ENCODE assay signal across 12 mouse cellular contexts in genomic region chr13:36582406-36583070, GRCm38 (mm10).
A peak's percentile ranks its signal among the peaks of the same experiment; 100 is the strongest.
DNase-seq lines count a peak whose midpoint lies in the region; ATAC-seq and TF ChIP-seq lines count a peak whose summit lies in the region.
"Had no signal": no experiment of that assay in that cellular context is flagged by ENCODE, and none has a peak within 500 bp of the region (broad histone marks: within the 10 kb centered on the region; RNA-seq: fewer than 3 reads in every experiment).

No protein-coding gene starts in this region.

- H3K9ac ChIP-seq in kidney, embryonic 15.5 days = no peak overlapping the region
- H3K9ac ChIP-seq in embryonic facial prominence, embryonic 14.5 days (ENCODE audit: low read depth, low read length) = no peak overlapping the region
- H3K9ac ChIP-seq in neural tube, embryonic 14.5 days (replicated peaks; ENCODE audit: low read depth, low read length) = no peak overlapping the region
- H3K9ac ChIP-seq: liver, embryonic 14.5 days; stomach, embryonic 15.5 days had no signal

- no peaks in the 10 kb centered on the region for H3K36me3 ChIP-seq in kidney, embryonic 15.5 days
- H3K36me3 ChIP-seq in kidney, adult 2 months (ENCODE audit: control insufficient read depth, insufficient read depth, low read length) = no peaks in the 10 kb centered on the region
- no peaks in the 10 kb centered on the region for H3K36me3 ChIP-seq in embryonic facial prominence, embryonic 14.5 days (ENCODE audit: control insufficient read depth, insufficient read depth, low read length)
- no peaks in the 10 kb centered on the region for H3K36me3 ChIP-seq in limb, embryonic 10.5 days
- H3K36me3 ChIP-seq in neural tube, embryonic 14.5 days (ENCODE audit: control insufficient read depth, insufficient read depth, low read length) = no peaks in the 10 kb centered on the region
- no peaks in the 10 kb centered on the region for H3K36me3 ChIP-seq in thymus, adult 2 months (ENCODE audit: control insufficient read depth, insufficient read depth, low read length)
- H3K36me3 ChIP-seq: stomach, embryonic 15.5 days had no signal

- H3K4me3 ChIP-seq in kidney, embryonic 15.5 days (replicated peaks) = no peak overlapping the region
- no peak overlapping the region for H3K4me3 ChIP-seq in kidney, adult 2 months (ENCODE audit: insufficient read depth, low read depth, low read length)
- no peak overlapping the region for H3K4me3 ChIP-seq in embryonic facial prominence, embryonic 14.5 days (ENCODE audit: low read depth, low read length)
- peak overlapping the region; percentile 32 for H3K4me3 ChIP-seq in limb, embryonic 10.5 days
- no peak overlapping the region for H3K4me3 ChIP-seq in neural tube, embryonic 14.5 days (ENCODE audit: low read depth, low read length)
- H3K4me3 ChIP-seq in thymus, adult 2 months (ENCODE audit: control insufficient read depth, insufficient read depth, low read length) = no peak overlapping the region
- H3K4me3 ChIP-seq: myocyte; stomach, embryonic 15.5 days had no signal

- TF ChIP-seq POLR2A in kidney, adult 2 months (IDR thresholded peaks at IDR 0.05; ENCODE audit: low read depth, low read length) = no peak
- no peak for TF ChIP-seq POLR2A in thymus, adult 2 months (IDR thresholded peaks at IDR 0.05; ENCODE audit: control insufficient read depth, extremely low read depth, insufficient read depth, low read length, poor library complexity)

- no peak for TF ChIP-seq CTCF in kidney, adult 2 months (conservative IDR thresholded peaks at IDR 0.05; ENCODE audit: insufficient read depth, insufficient read length, low read depth, low read length)
- no peak for TF ChIP-seq CTCF in thymus, adult 2 months (IDR thresholded peaks at IDR 0.05; ENCODE audit: borderline replicate concordance, control insufficient read depth, extremely low read depth, insufficient read depth, low read length, poor library complexity)

- no peaks in the 10 kb centered on the region for H3K9me3 ChIP-seq in kidney, embryonic 15.5 days (replicated peaks)
- H3K9me3 ChIP-seq in embryonic facial prominence, embryonic 14.5 days (ENCODE audit: control insufficient read depth, low read length) = peaks cover 5% of the 10 kb centered on the region; the same call in 1 of the 2 replicates
- H3K9me3 ChIP-seq in limb, embryonic 10.5 days (replicated peaks) = no peaks in the 10 kb centered on the region
- H3K9me3 ChIP-seq in neural tube, embryonic 14.5 days (ENCODE audit: control insufficient read depth, low read length) = no peaks in the 10 kb centered on the region
- H3K9me3 ChIP-seq: stomach, embryonic 15.5 days had no signal

- H3K27ac ChIP-seq in kidney, embryonic 15.5 days = no peak overlapping the region
- H3K27ac ChIP-seq in kidney, adult 2 months (ENCODE audit: insufficient read depth, low read depth, low read length) = no peak overlapping the region
- H3K27ac ChIP-seq in embryonic facial prominence, embryonic 14.5 days (replicated peaks; ENCODE audit: low read depth, low read length) = no peak overlapping the region
- H3K27ac ChIP-seq in limb, embryonic 10.5 days = peak overlapping the region; percentile 82
- peak overlapping the region; percentile 69 for H3K27ac ChIP-seq in neural tube, embryonic 14.5 days (ENCODE audit: low read depth, low read length)
- H3K27ac ChIP-seq in thymus, adult 2 months (ENCODE audit: control insufficient read depth, insufficient read depth, low read length) = no peak overlapping the region
- H3K27ac ChIP-seq: liver, embryonic 14.5 days; stomach, embryonic 15.5 days had no signal

- DNase-seq in kidney, adult 2 months = no peak
- DNase-seq in embryonic facial prominence, embryonic 14.5 days (ENCODE audit: low spot score) = peak; percentile 58
- DNase-seq in limb, embryonic 10.5 days (ENCODE audit: low spot score) = peak; percentile 54
- DNase-seq in right cerebral cortex, postnatal 25 days = no peak
- no peak for DNase-seq in layer of hippocampus, adult 11-12 months (ENCODE audit: low spot score)
- no peak for DNase-seq in thymus, adult 2 months
- DNase-seq: kidney, adult 11 months had no signal

- H3K4me2 ChIP-seq in kidney, embryonic 15.5 days = peak overlapping the region; percentile 35
- H3K4me2 ChIP-seq in embryonic facial prominence, embryonic 14.5 days (ENCODE audit: low read depth, low read length) = peak overlapping the region; percentile 11
- peak overlapping the region; percentile 2; the same call in 1 of the 2 replicates for H3K4me2 ChIP-seq in neural tube, embryonic 14.5 days (ENCODE audit: low read depth, low read length)
- H3K4me2 ChIP-seq: stomach, embryonic 15.5 days had no signal

- peaks cover 14% of the 10 kb centered on the region for H3K27me3 ChIP-seq in kidney, embryonic 15.5 days
- no peaks in the 10 kb centered on the region for H3K27me3 ChIP-seq in kidney, adult 2 months (replicated peaks; ENCODE audit: control insufficient read depth, insufficient read depth, low read length)
- H3K27me3 ChIP-seq in embryonic facial prominence, embryonic 14.5 days (replicated peaks; ENCODE audit: control insufficient read depth, insufficient read depth, low read length) = no peaks in the 10 kb centered on the region; the same call in 1 of the 2 replicates
- H3K27me3 ChIP-seq in limb, embryonic 10.5 days (ENCODE audit: low read depth, poor library complexity, severe bottlenecking) = peaks cover 17% of the 10 kb centered on the region; the same call in 1 of the 2 replicates
- H3K27me3 ChIP-seq in neural tube, embryonic 14.5 days (ENCODE audit: control insufficient read depth, insufficient read depth, low read length) = no peaks in the 10 kb centered on the region
- no peaks in the 10 kb centered on the region; the same call in 1 of the 2 replicates for H3K27me3 ChIP-seq in thymus, adult 2 months (ENCODE audit: control insufficient read depth, insufficient read depth, low read length)
- H3K27me3 ChIP-seq: stomach, embryonic 15.5 days had no signal

- H3K4me1 ChIP-seq in kidney, embryonic 15.5 days = peaks cover 29% of the 10 kb centered on the region
- no peaks in the 10 kb centered on the region for H3K4me1 ChIP-seq in kidney, adult 2 months (ENCODE audit: control insufficient read depth, insufficient read depth, low read length)
- peaks cover 20% of the 10 kb centered on the region for H3K4me1 ChIP-seq in embryonic facial prominence, embryonic 14.5 days (ENCODE audit: control insufficient read depth, insufficient read depth, low read length)
- H3K4me1 ChIP-seq in limb, embryonic 10.5 days = peaks cover 47% of the 10 kb centered on the region
- peaks cover 23% of the 10 kb centered on the region for H3K4me1 ChIP-seq in neural tube, embryonic 14.5 days (ENCODE audit: control insufficient read depth, insufficient read depth, low read length)
- H3K4me1 ChIP-seq in thymus, adult 2 months (replicated peaks; ENCODE audit: control insufficient read depth, insufficient read depth, low read length) = no peaks in the 10 kb centered on the region

- no peak for ATAC-seq in kidney, embryonic 15.5 days (replicated peaks; ENCODE audit: low FRiP score)
- no peak for ATAC-seq in embryonic facial prominence, embryonic 14.5 days (ENCODE audit: low read depth)
- no peak for ATAC-seq in neural tube, embryonic 14.5 days (ENCODE audit: low read depth)

- 11% methylated on average over 10 of the region's 10 CpGs for WGBS in kidney, embryonic 15.5 days
- 26% methylated on average over 10 of the region's 10 CpGs for WGBS in kidney, adult 2 months
- WGBS in embryonic facial prominence, embryonic 14.5 days = 7% methylated on average over 10 of the region's 10 CpGs
- WGBS in limb, embryonic 10.5 days = 14% methylated on average over 10 of the region's 10 CpGs
- WGBS in neural tube, embryonic 14.5 days = 11% methylated on average over 10 of the region's 10 CpGs
- 30% methylated on average over 10 of the region's 10 CpGs for WGBS in thymus, adult 2 months

Comparison
In these comparisons a context has a peak if more than half of its experiments do, and no peak if none do; other contexts are left out.
1. H3K27ac ChIP-seq: peak in limb, embryonic 10.5 days (single experiment) and neural tube, embryonic 14.5 days (single experiment); none in kidney, embryonic 15.5 days (single experiment), kidney, adult 2 months (single experiment), embryonic facial prominence, embryonic 14.5 days (single experiment) and thymus, adult 2 months (single experiment).
2. DNase-seq: peak in embryonic facial prominence, embryonic 14.5 days (single experiment) and limb, embryonic 10.5 days (single experiment); none in kidney, adult 2 months (single experiment), right cerebral cortex, postnatal 25 days (single experiment), layer of hippocampus, adult 11-12 months (single experiment) and thymus, adult 2 months (single experiment).
3. Peak in every context shown above with its lines, with median percentiles within 50 percentile points of each other: H3K4me2 ChIP-seq.